Comparison of ENCODE assay signal across 12 mouse cellular contexts in the genomic region with DNA sequence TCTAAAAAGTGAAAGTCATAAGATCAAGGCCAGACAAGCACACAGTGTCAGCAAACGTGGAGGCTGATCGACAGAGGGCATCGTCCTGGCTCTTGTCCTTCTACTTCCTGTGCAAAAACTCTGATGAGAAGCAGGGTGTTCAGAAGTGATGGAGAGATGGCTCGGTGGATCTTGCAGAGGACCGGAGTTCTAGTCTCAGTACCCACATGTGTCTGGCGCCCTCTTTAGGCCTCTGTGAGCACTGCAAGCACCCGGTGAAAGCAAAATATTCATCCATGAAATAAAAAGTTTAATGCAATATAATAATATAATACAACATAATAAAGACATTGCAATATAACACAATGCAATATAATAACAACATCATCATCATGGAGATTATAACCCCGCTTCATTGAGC. TPM values are rescaled to one million over a fixed set of nuclear protein-coding genes. Genes with fewer than 3 reads are reported as not detected.
DNase-seq lines count a peak whose midpoint lies in the region; ATAC-seq and TF ChIP-seq lines count a peak whose summit lies in the region.
"Had no signal": no experiment of that assay in that cellular context is flagged by ENCODE, and none has a peak within 500 bp of the region (broad histone marks: within the 10 kb centered on the region; RNA-seq: fewer than 3 reads in every experiment).

No protein-coding gene starts in this region.

- H3K79me2 ChIP-seq in liver, adult 2 months (ENCODE audit: control insufficient read depth, insufficient read depth, low read length), result no peaks in the 10 kb centered on the region
- H3K79me2 ChIP-seq in MEL (ENCODE audit: control insufficient read depth, insufficient read depth, low read length, poor library complexity), result no peaks in the 10 kb centered on the region

- 57% methylated on average over 8 of the region's 8 CpGs for WGBS in liver, adult 2 months
- WGBS in liver, embryonic 12.5 days (ENCODE audit: insufficient replicate concordance), result 48% methylated on average over 8 of the region's 8 CpGs
- WGBS in heart, embryonic 12.5 days, result 51% methylated on average over 8 of the region's 8 CpGs

- no peaks in the 10 kb centered on the region for H3K4me1 ChIP-seq in liver, adult 2 months (ENCODE audit: control insufficient read depth, insufficient read depth, low read length)
- H3K4me1 ChIP-seq in liver, embryonic 12.5 days, result no peaks in the 10 kb centered on the region
- H3K4me1 ChIP-seq in MEL (ENCODE audit: control insufficient read depth in 1 of 2, insufficient read depth in 2 of 2, low read length in 2 of 2), result no peaks in the 10 kb centered on the region
- H3K4me1 ChIP-seq in heart, embryonic 12.5 days (replicated peaks), result no peaks in the 10 kb centered on the region
- H3K4me1 ChIP-seq: forebrain, embryonic 15.5 days; hindbrain, embryonic 12.5 days; midbrain, embryonic 12.5 days had no signal

- intact Hi-C loops in heart, postnatal 25 days (cut with DNase I), result no loop called here

- H3K36me3 ChIP-seq in liver, adult 2 months (ENCODE audit: control insufficient read depth, insufficient read depth, low read length), result no peaks in the 10 kb centered on the region
- no peaks in the 10 kb centered on the region for H3K36me3 ChIP-seq in liver, embryonic 12.5 days
- H3K36me3 ChIP-seq in MEL (ENCODE audit: control insufficient read depth in 1 of 2, insufficient read depth in 2 of 2, low read length in 2 of 2), result no peaks in the 10 kb centered on the region
- H3K36me3 ChIP-seq in heart, embryonic 12.5 days, result no peaks in the 10 kb centered on the region
- H3K36me3 ChIP-seq: forebrain, embryonic 15.5 days; hindbrain, embryonic 12.5 days; midbrain, embryonic 12.5 days had no signal

- TF ChIP-seq EP300 in MEL (IDR thresholded peaks at IDR 0.05; ENCODE audit: low read depth in 1 of 2, low read length in 2 of 2), result no peak

- no peaks in the 10 kb centered on the region for H3K9me3 ChIP-seq in liver, embryonic 12.5 days (replicated peaks)
- no peaks in the 10 kb centered on the region for H3K9me3 ChIP-seq in MEL (replicated peaks; ENCODE audit: insufficient read depth, low read length)
- no peaks in the 10 kb centered on the region for H3K9me3 ChIP-seq in heart, embryonic 12.5 days (replicated peaks)
- H3K9me3 ChIP-seq: forebrain, embryonic 15.5 days; hindbrain, embryonic 12.5 days; midbrain, embryonic 12.5 days had no signal

- DNase-seq in liver, adult 2 months (ENCODE audit: extremely low read depth, low read depth, low spot score), result no peak
- DNase-seq in B cell, adult 2 months, result peak; percentile 10 to 27
- no peak for DNase-seq in MEL (ENCODE audit: low read depth, low spot score)
- peak; percentile 44 for DNase-seq in embryo, embryonic 10 days (ENCODE audit: low spot score)
- DNase-seq in heart, postnatal 25 days (ENCODE audit: low spot score), result no peak
- no peak for DNase-seq in neural tube, embryonic 10.5 days (ENCODE audit: extremely low spot score, low spot score)
- DNase-seq: adrenal gland, postnatal 25 days had no signal

- H3K4me2 ChIP-seq in liver, embryonic 12.5 days, result no peak overlapping the region
- H3K4me2 ChIP-seq in heart, embryonic 12.5 days, result no peak overlapping the region
- H3K4me2 ChIP-seq: forebrain, embryonic 15.5 days; hindbrain, embryonic 12.5 days; midbrain, embryonic 12.5 days had no signal

- 0 out of 2 replicates have a peak, but pooled peaks cover 3% of the 10 kb centered on the region for H3K27me3 ChIP-seq in liver, adult 2 months (ENCODE audit: control insufficient read depth, insufficient read depth, low read length)
- peaks cover 13% of the 10 kb centered on the region for H3K27me3 ChIP-seq in liver, embryonic 12.5 days (replicated peaks)
- no peaks in the 10 kb centered on the region for H3K27me3 ChIP-seq in MEL (ENCODE audit: control insufficient read depth in 1 of 2, insufficient read depth in 2 of 2, low read length in 2 of 2)
- H3K27me3 ChIP-seq in heart, embryonic 12.5 days (replicated peaks), result peaks cover 11% of the 10 kb centered on the region; the same call in 1 of the 2 replicates
- H3K27me3 ChIP-seq: forebrain, embryonic 15.5 days; hindbrain, embryonic 12.5 days had no signal

- no peak overlapping the region for H3K9ac ChIP-seq in liver, adult 2 months (ENCODE audit: low read depth, low read length)
- H3K9ac ChIP-seq in liver, embryonic 12.5 days, result no peak overlapping the region
- H3K9ac ChIP-seq in MEL (ENCODE audit: control insufficient read depth, low read depth, low read length, poor library complexity, severe bottlenecking), result no peak overlapping the region
- no peak overlapping the region for H3K9ac ChIP-seq in heart, embryonic 12.5 days
- H3K9ac ChIP-seq: forebrain, embryonic 15.5 days; hindbrain, embryonic 12.5 days; midbrain, embryonic 12.5 days had no signal

- no peak; the same call in 1 of the 2 replicates for TF ChIP-seq RAD21 in MEL (IDR thresholded peaks at IDR 0.05; ENCODE audit: low read depth, low read length)

- ATAC-seq in liver, embryonic 12.5 days, result no peak
- no peak for ATAC-seq in heart, embryonic 12.5 days (ENCODE audit: insufficient number of reproducible peaks, low FRiP score)
- ATAC-seq: forebrain, embryonic 15.5 days had no signal

- no peak overlapping the region for H3K4me3 ChIP-seq in liver, adult 2 months (ENCODE audit: insufficient read depth, low read depth, low read length)
- H3K4me3 ChIP-seq in liver, embryonic 12.5 days, result no peak overlapping the region
- H3K4me3 ChIP-seq in MEL (ENCODE audit: control insufficient read depth in 1 of 2, insufficient read depth in 1 of 2, low read depth in 2 of 2, low read length in 2 of 2), result no peak overlapping the region
- H3K4me3 ChIP-seq in heart, embryonic 12.5 days, result no peak overlapping the region
- H3K4me3 ChIP-seq: forebrain, embryonic 15.5 days; hindbrain, embryonic 12.5 days; midbrain, embryonic 12.5 days had no signal

- H3K27ac ChIP-seq in liver, adult 2 months (replicated peaks; ENCODE audit: insufficient read depth, low read depth, low read length), result no peak overlapping the region
- no peak overlapping the region for H3K27ac ChIP-seq in liver, embryonic 12.5 days
- no peak overlapping the region for H3K27ac ChIP-seq in MEL (ENCODE audit: control insufficient read depth, low read depth, low read length)
- H3K27ac ChIP-seq in heart, embryonic 12.5 days (ENCODE audit: poor library complexity, severe bottlenecking), result no peak overlapping the region
- H3K27ac ChIP-seq: forebrain, embryonic 15.5 days; hindbrain, embryonic 12.5 days; midbrain, embryonic 12.5 days had no signal

- TF ChIP-seq POLR2A in liver, adult 2 months (IDR thresholded peaks at IDR 0.05; ENCODE audit: extremely low read depth, insufficient read depth, low read length), result no peak
- no peak for TF ChIP-seq POLR2A in MEL (IDR thresholded peaks at IDR 0.05; ENCODE audit: control insufficient read depth in 1 of 2, insufficient read depth in 1 of 2, low read depth in 1 of 2, low read length in 2 of 2, poor library complexity in 1 of 2)

- peak; percentile 49 for TF ChIP-seq CTCF in liver, adult 2 months (IDR thresholded peaks at IDR 0.05; ENCODE audit: low read depth, low read length)
- TF ChIP-seq CTCF in MEL (IDR thresholded peaks at IDR 0.05 in 2 of 3, conservative IDR thresholded peaks at IDR 0.05 in 1 of 3; ENCODE audit: control insufficient read depth in 1 of 3, insufficient read depth in 1 of 3, low read depth in 2 of 3, low read length in 3 of 3, poor library complexity in 1 of 3, severe bottlenecking in 1 of 3), result peak; percentile 22 to 28 (median 26); a peak in 3 of 6 replicates

TF ChIP-seq in MEL, 35 proteins besides CTCF, POLR2A, EP300 and RAD21:
- no peak for TF ChIP-seq HCFC1 (IDR thresholded peaks at IDR 0.05; ENCODE audit: low read depth, low read length)
- no peak for TF ChIP-seq TAL1 (IDR thresholded peaks at IDR 0.05; ENCODE audit: low read length)
- no peak for TF ChIP-seq ZNF384 (IDR thresholded peaks at IDR 0.05; ENCODE audit: low read depth, low read length)
- TF ChIP-seq MAZ (IDR thresholded peaks at IDR 0.05; ENCODE audit: low read depth, low read length), result no peak
- TF ChIP-seq NELFE (IDR thresholded peaks at IDR 0.05; ENCODE audit: low read depth, low read length), result no peak
- no peak for TF ChIP-seq POLR2AphosphoS2 (IDR thresholded peaks at IDR 0.05; ENCODE audit: low read length)
- TF ChIP-seq NRF1 (IDR thresholded peaks at IDR 0.05; ENCODE audit: insufficient read depth, low read depth, low read length, poor library complexity, severe bottlenecking), result no peak
- TF ChIP-seq ELF1 (IDR thresholded peaks at IDR 0.05; ENCODE audit: low read depth, low read length), result no peak
- TF ChIP-seq JUND (IDR thresholded peaks at IDR 0.05; ENCODE audit: low read depth, low read length), result no peak
- no peak for TF ChIP-seq ZMIZ1 (IDR thresholded peaks at IDR 0.05; ENCODE audit: low read depth, low read length)
- TF ChIP-seq RCOR1 (IDR thresholded peaks at IDR 0.05; ENCODE audit: low read depth, low read length), result no peak
- TF ChIP-seq CHD1 (IDR thresholded peaks at IDR 0.05; ENCODE audit: low read depth, low read length), result no peak
- no peak for TF ChIP-seq SMC3 (IDR thresholded peaks at IDR 0.05; ENCODE audit: low read depth, low read length)
- TF ChIP-seq ETS1 (IDR thresholded peaks at IDR 0.05; ENCODE audit: low read depth, low read length), result no peak
- no peak for TF ChIP-seq ZKSCAN1 (IDR thresholded peaks at IDR 0.05; ENCODE audit: low read depth, low read length)
- no peak for TF ChIP-seq E2F4 (IDR thresholded peaks at IDR 0.05; ENCODE audit: borderline replicate concordance, low read depth, low read length)

RNA-seq across cellular contexts. Expression of a gene that starts 54.6 kb away (rescaled TPM):
- total RNA-seq in liver, adult 2 months (2014; rRNA removed), result 35.4 and 38.2 TPM in 2 replicates
- polyA plus RNA-seq in liver, adult 2 months (2012; rRNA removed), result 9.7 and 14.4 TPM in 2 replicates
- polyA plus RNA-seq in liver, embryonic 12.5 days (2016; fragmentation: Nextera tagmentation; extraction: Ambion mirVana), result 0.08 and 0.28 TPM in 2 replicates
- not detected in 2 replicates for total RNA-seq in MEL (2012; rRNA removed)
- under 1 TPM in 1 of 2 experiments, not detected in 1; 0.19 TPM for polyA plus RNA-seq in MEL (2012; ENCODE audit: insufficient read depth in 1 of 2, insufficient read length in 2 of 2, low read depth in 1 of 2, low replicate concordance in 2 of 2, missing spikeins in 1 of 2)
- not detected in 2 replicates for polyA plus RNA-seq in heart, embryonic 12.5 days (2016; fragmentation: Nextera tagmentation; extraction: Ambion mirVana)
- not detected for total RNA-seq in heart, postnatal 25 days (2021)

RNA-seq across cellular contexts. Expression of a gene that starts 55.3 kb away (rescaled TPM):
- 46.7 and 51.9 TPM in 2 replicates for total RNA-seq in liver, adult 2 months (2014; rRNA removed)
- polyA plus RNA-seq in liver, adult 2 months (2012; rRNA removed), result 22.4 and 26.8 TPM in 2 replicates
- polyA plus RNA-seq in liver, embryonic 12.5 days (2016; fragmentation: Nextera tagmentation; extraction: Ambion mirVana), result 14.1 and 14.9 TPM in 2 replicates
- 29.1 and 31.7 TPM in 2 replicates for total RNA-seq in MEL (2012; rRNA removed)
- polyA plus RNA-seq in MEL (2012; ENCODE audit: insufficient read depth in 1 of 2, insufficient read length in 2 of 2, low read depth in 1 of 2, low replicate concordance in 2 of 2, missing spikeins in 1 of 2), result 10 to 100 TPM in 1 of 2 experiments, not detected in 1; 35.5 TPM
- polyA plus RNA-seq in heart, embryonic 12.5 days (2016; fragmentation: Nextera tagmentation; extraction: Ambion mirVana), result 16.9 and 17.1 TPM in 2 replicates
- total RNA-seq in heart, postnatal 25 days (2021), result 10 to 100 TPM; 11.9 to 13.1 TPM

Comparison
In these comparisons a context has a peak if more than half of its experiments do, and no peak if none do; other contexts are left out.
1. DNase-seq: peak in B cell, adult 2 months (2 of 2) and embryo, embryonic 10 days (single experiment); none in liver, adult 2 months (single experiment), MEL (single experiment), heart, postnatal 25 days (single experiment) and neural tube, embryonic 10.5 days (single experiment).